Mouse (Mus musculus) liver, embryonic 16.5 days (tissue): ENCODE measurements around the gene Trabd2b. TPM values are rescaled to one million over a fixed set of nuclear protein-coding genes. Genes with fewer than 3 reads are reported as not detected.
A peak's percentile ranks its signal among the peaks of the same experiment; 100 is the strongest.

Experiments used
- ATAC-seq: fragments of 200-750 bp; cut with Nextera tagmentation; 2 replicates; pipeline ENCODE4 v1.8.0; 2017; ENCODE audit warnings: low read depth, mild to moderate bottlenecking, moderate number of reproducible peaks, moderate library complexity
- H3K27ac ChIP-seq: fragments of 300-500 bp; sonication (generic); 2 replicates; pipeline ENCODE4 v1.5.1; 2014; ENCODE audit warnings: mild to moderate bottlenecking, low read length
- H3K27me3 ChIP-seq: fragments of 300-500 bp; sonication (generic); 2 replicates; pipeline ENCODE4 v1.6.1; 2014; ENCODE audit warnings: low read depth, low read length, mixed read lengths; ENCODE audit not compliant: control insufficient read depth, insufficient read depth
- H3K36me3 ChIP-seq: fragments of 300-500 bp; sonication (generic); 2 replicates; pipeline ENCODE4 v1.6.1; 2014; ENCODE audit warnings: mild to moderate bottlenecking; ENCODE audit not compliant: control insufficient read depth, insufficient read depth
- H3K4me1 ChIP-seq: fragments of 300-500 bp; sonication (generic); 2 replicates; pipeline ENCODE4 v1.6.1; 2014; ENCODE audit warnings: low read depth, low read length, mixed read lengths; ENCODE audit not compliant: control insufficient read depth
- H3K4me2 ChIP-seq: fragments of 300-500 bp; sonication (generic); 2 replicates; pipeline ENCODE4 v1.6.1; 2014; ENCODE audit warnings: low read depth, low read length, mixed read lengths
- H3K4me3 ChIP-seq: fragments of 300-500 bp; sonication (generic); 2 replicates; pipeline ENCODE4 v1.5.1; 2014; ENCODE audit warnings: low read depth, mild to moderate bottlenecking, low read length
- H3K9ac ChIP-seq: fragments of 300-500 bp; sonication (generic); 2 replicates; pipeline ENCODE4 v1.6.1; 2014; ENCODE audit warnings: low read depth, low read length
- H3K9me3 ChIP-seq: fragments of 300-500 bp; sonication (generic); replicated peaks from 2 replicates; pipeline ENCODE4 v1.6.1; 2016; ENCODE audit warnings: low read length; ENCODE audit not compliant: control insufficient read depth
- WGBS: fragments of 180-500 bp; shearing (Covaris S2); extraction: QIAGEN DNeasy Blood & Tissue Kit; methylation state at CpG from one replicate; pipeline ENCODE4 v1.1.7; 2014; ENCODE audit not compliant: insufficient replicate concordance; 5-methylcytosine and 5-hydroxymethylcytosine counted together
- polyA plus RNA-seq: library from polyadenylated mRNA; unstranded; fragments of >200 nt; fragmentation: Nextera tagmentation; extraction: Ambion mirVana; gene quantifications from 2 replicates; pipeline ENCODE4 v1.2.1, GENCODE M21; 2015

The Trabd2b gene
- polyA plus RNA-seq, 1 experiment from 2014 or later = 0.12 TPM

DNA sequence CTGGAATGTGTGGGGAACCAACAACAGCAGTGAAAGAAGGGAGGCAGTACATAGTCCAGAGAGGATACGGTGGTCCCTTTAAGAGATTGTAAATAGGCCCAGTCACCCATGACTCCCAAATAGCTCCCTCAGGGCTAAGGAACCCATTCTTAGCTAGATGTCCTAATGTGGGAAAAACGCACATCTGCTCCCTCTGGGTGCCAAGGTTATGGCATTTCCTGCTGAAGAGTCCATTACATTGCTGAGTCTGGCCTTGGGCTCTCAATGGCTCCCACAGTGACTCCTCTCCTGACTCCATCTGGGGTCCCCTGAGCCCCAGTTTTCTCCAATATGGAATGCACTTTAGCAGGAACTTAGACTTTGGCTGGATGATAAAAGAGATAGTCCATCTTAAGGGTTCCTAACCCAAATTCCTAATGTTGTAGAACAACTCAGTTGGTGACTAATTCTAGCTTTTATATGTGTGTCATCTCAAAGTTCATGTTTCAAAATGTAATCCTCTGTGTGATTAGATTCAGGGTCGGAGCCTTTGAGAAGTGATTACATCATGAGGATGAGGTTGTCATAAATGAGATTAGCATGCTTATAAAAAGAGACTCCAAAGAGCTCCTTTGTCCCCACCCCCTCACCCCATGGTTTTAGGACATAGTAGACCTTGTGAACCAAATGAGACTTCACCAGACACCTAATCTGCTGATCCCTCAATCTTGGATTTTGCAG is 139.1 kb downstream of the Trabd2b start:
- Histone ChIP-seq H3K36me3 (no peaks in the 10 kb centered on the region), H3K27ac (no peak overlapping the region), H3K9ac (no peak overlapping the region), H3K9me3 (no peaks in the 10 kb centered on the region), H3K4me1 (no peaks in the 10 kb centered on the region; the same call in 1 of the 2 replicates), H3K27me3 (no peaks in the 10 kb centered on the region), H3K4me3 (no peak overlapping the region), H3K4me2 (no peak overlapping the region)
- no peak for ATAC-seq
- 55% methylated on average over 3 of the region's 3 CpGs for WGBS

DNA sequence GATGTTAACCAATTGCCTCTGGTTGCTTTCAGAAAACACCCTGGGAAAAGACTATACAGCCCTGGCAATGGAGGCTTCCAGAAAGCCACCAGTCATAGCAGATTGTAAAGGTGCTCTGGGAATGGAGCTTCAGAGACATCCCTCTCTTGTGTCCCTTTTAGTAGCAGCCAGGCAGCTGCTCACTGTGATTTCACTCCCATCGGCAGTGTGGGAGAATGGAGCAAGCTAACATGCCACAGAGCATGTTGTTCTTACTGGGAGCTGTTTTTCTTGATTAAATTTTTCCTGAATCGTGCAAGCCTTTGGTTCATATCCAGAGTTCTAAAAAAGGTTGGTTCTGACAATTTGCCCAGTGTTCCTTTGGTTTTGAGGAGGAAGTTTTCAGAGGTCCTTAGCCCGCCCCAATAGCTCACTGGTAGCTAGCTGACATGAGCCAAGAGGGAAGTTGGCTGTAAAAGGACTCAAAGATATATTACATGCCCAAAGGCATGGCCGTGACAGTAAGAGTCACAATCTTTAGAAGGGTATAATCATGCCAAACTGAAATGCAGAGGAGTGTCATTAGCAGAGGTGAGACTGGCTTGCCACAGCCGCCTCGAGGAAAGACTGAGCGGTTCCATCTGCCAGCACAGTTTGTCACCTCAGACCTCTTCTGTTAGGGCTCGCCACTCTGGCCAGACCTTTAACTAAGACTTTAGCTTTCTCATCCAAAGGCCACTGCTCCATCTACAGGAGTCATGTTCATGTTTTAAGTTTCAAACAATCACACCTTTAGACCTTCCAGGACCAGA is 141.3 kb downstream of the Trabd2b start:
- Histone ChIP-seq H3K4me1 (no peaks in the 10 kb centered on the region; the same call in 1 of the 2 replicates), H3K9ac (no peak overlapping the region), H3K36me3 (no peaks in the 10 kb centered on the region), H3K27ac (no peak overlapping the region), H3K27me3 (no peaks in the 10 kb centered on the region), H3K9me3 (no peaks in the 10 kb centered on the region), H3K4me3 (no peak overlapping the region), H3K4me2 (no peak overlapping the region)
- no peak for ATAC-seq
- WGBS = 50% methylated on average over 8 of the region's 8 CpGs

DNA sequence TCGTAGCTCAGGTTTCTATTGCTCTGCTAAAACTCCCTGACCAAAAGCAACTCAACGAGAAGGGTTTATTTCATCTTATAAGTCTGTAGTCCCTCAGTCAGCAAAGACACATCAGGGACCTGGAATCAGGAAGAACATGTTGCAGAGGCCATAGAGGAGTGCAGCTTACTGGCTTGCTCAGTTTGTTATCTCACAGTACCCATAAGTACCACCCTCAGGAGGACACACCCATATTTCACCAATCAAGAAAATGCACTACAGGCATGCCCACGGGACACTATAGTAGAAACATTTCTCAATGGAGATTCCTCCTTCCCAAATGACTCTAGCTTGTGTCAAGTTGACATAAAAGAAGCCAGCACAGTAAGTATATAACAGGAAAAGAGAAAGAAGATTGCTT is 143.0 kb downstream of the Trabd2b start:
- H3K27ac ChIP-seq = no peak overlapping the region
- H3K27me3 ChIP-seq = no peaks in the 10 kb centered on the region
- H3K36me3 ChIP-seq = no peaks in the 10 kb centered on the region
- no peaks in the 10 kb centered on the region for H3K9me3 ChIP-seq
- no peak overlapping the region for H3K9ac ChIP-seq
- peak; percentile 76 for ATAC-seq
- no peak overlapping the region for H3K4me2 ChIP-seq
- no peaks in the 10 kb centered on the region; the same call in 1 of the 2 replicates for H3K4me1 ChIP-seq
- WGBS = 51% methylated on average over 3 of the region's 3 CpGs
- H3K4me3 ChIP-seq = no peak overlapping the region

GRCm38 (mm10) chr4:114550471-114551156 is 144.1 kb downstream of the Trabd2b start:
- H3K4me3 ChIP-seq = no peak overlapping the region
- WGBS = 61% methylated on average over 11 of the region's 11 CpGs
- H3K9me3 ChIP-seq = no peaks in the 10 kb centered on the region
- no peak overlapping the region for H3K9ac ChIP-seq
- H3K27me3 ChIP-seq = no peaks in the 10 kb centered on the region
- H3K27ac ChIP-seq = no peak overlapping the region
- no peak for ATAC-seq
- H3K4me1 ChIP-seq = no peaks in the 10 kb centered on the region; the same call in 1 of the 2 replicates
- H3K4me2 ChIP-seq = no peak overlapping the region
- no peaks in the 10 kb centered on the region for H3K36me3 ChIP-seq

- no peaks in the 10 kb centered on the region for H3K9me3 ChIP-seq
- no peak overlapping the region for H3K27ac ChIP-seq
- 61% methylated on average over 5 of the region's 5 CpGs for WGBS
- H3K9ac ChIP-seq = no peak overlapping the region
- H3K27me3 ChIP-seq = no peaks in the 10 kb centered on the region
- H3K4me1 ChIP-seq = no peaks in the 10 kb centered on the region
- no peak overlapping the region for H3K4me2 ChIP-seq
- H3K36me3 ChIP-seq = no peaks in the 10 kb centered on the region
- ATAC-seq = no peak
- H3K4me3 ChIP-seq = no peak overlapping the region
These were observed 150.4 kb downstream of the Trabd2b start for GRCm38 (mm10) chr4:114556880-114557279.

- no peak overlapping the region for H3K4me3 ChIP-seq
- no peaks in the 10 kb centered on the region for H3K27me3 ChIP-seq
- H3K27ac ChIP-seq = no peak overlapping the region
- no peaks in the 10 kb centered on the region for H3K36me3 ChIP-seq
- no peak overlapping the region for H3K4me2 ChIP-seq
- H3K9ac ChIP-seq = no peak overlapping the region
- no peaks in the 10 kb centered on the region for H3K9me3 ChIP-seq
- H3K4me1 ChIP-seq = no peaks in the 10 kb centered on the region
- WGBS = 31% methylated on average over 6 of the region's 6 CpGs
- no peak for ATAC-seq
These were observed 151.2 kb downstream of the Trabd2b start for GRCm38 (mm10) chr4:114557731-114558130.

- Histone ChIP-seq H3K4me3 (no peak overlapping the region), H3K36me3 (no peaks in the 10 kb centered on the region), H3K27ac (no peak overlapping the region), H3K9ac (no peak overlapping the region), H3K4me2 (no peak overlapping the region), H3K9me3 (no peaks in the 10 kb centered on the region), H3K4me1 (no peaks in the 10 kb centered on the region), H3K27me3 (no peaks in the 10 kb centered on the region)
- ATAC-seq = no peak
- 46% methylated on average over 3 of the region's 3 CpGs for WGBS
These were observed 152.0 kb downstream of the Trabd2b start for GRCm38 (mm10) chr4:114558487-114558886.

GRCm38 (mm10) chr4:114560638-114561216 is 154.2 kb downstream of the Trabd2b start:
- 76% methylated on average over 17 of the region's 17 CpGs for WGBS
- Histone ChIP-seq H3K4me1 (no peaks in the 10 kb centered on the region), H3K9me3 (no peaks in the 10 kb centered on the region), H3K4me2 (no peak overlapping the region), H3K27me3 (no peaks in the 10 kb centered on the region), H3K36me3 (no peaks in the 10 kb centered on the region), H3K9ac (no peak overlapping the region), H3K4me3 (no peak overlapping the region), H3K27ac (no peak overlapping the region)
- no peak for ATAC-seq
